Mouse (Mus musculus) CH12.LX (cell line): ENCODE measurements at regions not wholly inside any gene's neighbourhood (a gene's known extent, or its start where the extent isn't known, plus 50 kb on each side); places are given as distances from the start of the nearest gene placed in this dataset.

Experiments used
- CTCF ChIP-seq, 2 experiments: IDR thresholded peaks in 1 of 2; conservative IDR thresholded peaks in 1 of 2; 2 replicates each; pipeline ENCODE4 v1.5.1; 2011 to 2012; ENCODE audit warnings: low read depth in 2 of 2, low read length in 2 of 2, improper control_type of control experiment in 1 of 2, inconsistent platforms in 1 of 2, mild to moderate bottlenecking in 1 of 2, moderate library complexity in 1 of 2
- ELF1 ChIP-seq: IDR thresholded peaks from 2 replicates; pipeline ENCODE4 v1.6.1; 2014; ENCODE audit warnings: low read depth, mild to moderate bottlenecking, inconsistent platforms, low read length, improper control_type of control experiment
- EP300 ChIP-seq: IDR thresholded peaks from 2 replicates; pipeline ENCODE4 v1.6.1; 2011; ENCODE audit warnings: low read length, improper control_type of control experiment
- ETS1 ChIP-seq: conservative IDR thresholded peaks from 2 replicates; pipeline ENCODE4 v1.6.1; 2012; ENCODE audit warnings: low read depth, mild to moderate bottlenecking, inconsistent platforms, low read length, improper control_type of control experiment, moderate library complexity
- MAZ ChIP-seq: IDR thresholded peaks from 2 replicates; pipeline ENCODE4 v1.6.1; 2012; ENCODE audit warnings: low read depth, mild to moderate bottlenecking, inconsistent platforms, low read length, improper control_type of control experiment, moderate library complexity
- MEF2A ChIP-seq: IDR thresholded peaks from 2 replicates; pipeline ENCODE4 v1.6.1; 2014; ENCODE audit warnings: low read depth, mild to moderate bottlenecking, inconsistent platforms, low read length, improper control_type of control experiment, borderline replicate concordance
- NRF1 ChIP-seq: IDR thresholded peaks from 2 replicates; pipeline ENCODE4 v1.6.1; 2014; ENCODE audit warnings: low read depth, mild to moderate bottlenecking, inconsistent platforms, low read length, improper control_type of control experiment, moderate library complexity
- POLR2A ChIP-seq: IDR thresholded peaks from 2 replicates; pipeline ENCODE4 v1.6.1; 2011; ENCODE audit warnings: low read depth, mild to moderate bottlenecking, improper control_type of control experiment, low read length
- POLR2AphosphoS2 ChIP-seq: IDR thresholded peaks from 2 replicates; pipeline ENCODE4 v1.6.1; 2011; ENCODE audit warnings: low read depth, low read length, improper control_type of control experiment
- TCF12 ChIP-seq: IDR thresholded peaks from 2 replicates; pipeline ENCODE4 v1.6.1; 2014; ENCODE audit warnings: low read depth, mild to moderate bottlenecking, inconsistent platforms, low read length, improper control_type of control experiment
- UBTF ChIP-seq: IDR thresholded peaks from 2 replicates; pipeline ENCODE4 v1.6.1; 2012; ENCODE audit warnings: low read depth, mild to moderate bottlenecking, inconsistent platforms, low read length, improper control_type of control experiment, moderate library complexity
- USF2 ChIP-seq: conservative IDR thresholded peaks from 2 replicates; pipeline ENCODE4 v1.6.1; 2011; ENCODE audit warnings: low read depth, low read length, improper control_type of control experiment
- ZC3H11A ChIP-seq: IDR thresholded peaks from 2 replicates; pipeline ENCODE4 v1.6.1; 2012; ENCODE audit warnings: low read depth, mild to moderate bottlenecking, inconsistent platforms, low read length, improper control_type of control experiment
- ZMIZ1 ChIP-seq: IDR thresholded peaks from 2 replicates; pipeline ENCODE4 v1.6.1; 2012; ENCODE audit warnings: low read depth, mild to moderate bottlenecking, inconsistent platforms, low read length, improper control_type of control experiment

DNA sequence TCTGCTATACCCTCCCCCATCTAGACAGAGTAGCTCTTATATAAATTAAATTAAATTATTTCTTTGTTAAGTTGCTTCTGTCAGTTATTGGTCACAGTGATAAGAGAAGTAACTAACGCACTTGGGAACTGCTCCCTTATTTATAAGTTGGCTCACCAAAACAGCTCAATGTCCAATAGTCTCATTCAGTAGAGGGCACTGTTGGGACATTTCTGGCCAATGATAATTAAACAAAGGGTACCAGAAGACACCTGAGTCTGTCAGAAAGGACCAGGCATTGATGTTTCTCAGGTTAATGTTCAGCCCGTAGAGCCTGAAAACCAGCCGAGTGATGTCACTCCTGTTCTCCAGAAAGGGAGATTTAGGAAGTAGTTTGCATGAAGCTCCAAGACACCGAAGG lies 156.1 kb upstream of the Shisa6 start:
- TF ChIP-seq POLR2A (no peak), NRF1 (no peak), CTCF (conservative IDR thresholded peaks at IDR 0.05 in 1 of 2, IDR thresholded peaks at IDR 0.05 in 1 of 2; ENCODE audit: low read depth in 2 of 2, low read length in 2 of 2) (peak in 1 of 2 experiments; percentile 59; a peak in 2 of 4 replicates), ETS1 (no peak), TCF12 (no peak), USF2 (no peak), ZC3H11A (no peak), UBTF (no peak), POLR2AphosphoS2 (no peak), MEF2A (no peak), MAZ (no peak), EP300 (no peak), ELF1 (no peak), ZMIZ1 (no peak)
